In genomic region chr17:87873943-87874342, GRCm38 (mm10) we compare ENCODE assay signal across 17 mouse cellular contexts. TPM values are rescaled to one million over a fixed set of nuclear protein-coding genes. Genes with fewer than 3 reads are reported as not detected.
"Had no signal": no experiment of that assay in that cellular context is flagged by ENCODE, and none has a peak within 500 bp of the region (broad histone marks: within the 10 kb centered on the region; RNA-seq: fewer than 3 reads in every experiment).

No protein-coding gene starts in this region.

- H3K36me3 ChIP-seq: liver, embryonic 13.5 days; lung, embryonic 15.5 days; midbrain, embryonic 12.5 days had no signal

- H3K27me3 ChIP-seq: liver, embryonic 13.5 days; lung, embryonic 15.5 days; megakaryocyte, embryonic 14.5 days had no signal

- H3K27ac ChIP-seq: liver, embryonic 13.5 days; lung, embryonic 15.5 days; macrophage; midbrain, embryonic 12.5 days had no signal

- H3K9ac ChIP-seq: liver, embryonic 13.5 days; liver, postnatal 0 days; lung, embryonic 15.5 days; midbrain, embryonic 12.5 days had no signal

- H3K9me3 ChIP-seq: liver, embryonic 13.5 days; lung, embryonic 15.5 days; midbrain, embryonic 12.5 days had no signal

- H3K4me3 ChIP-seq: liver, embryonic 13.5 days; lung, embryonic 15.5 days; megakaryocyte, embryonic 14.5 days; midbrain, embryonic 12.5 days had no signal

- H3K4me1 ChIP-seq: liver, embryonic 13.5 days; lung, embryonic 15.5 days had no signal

- H3K4me2 ChIP-seq: liver, embryonic 13.5 days; lung, embryonic 15.5 days; midbrain, embryonic 12.5 days had no signal

- DNase-seq: kidney, adult 8-10 months; kidney, postnatal 25 days; layer of hippocampus, postnatal 36 days; liver, embryonic 13.5 days; lung, postnatal 14 days; thymus, adult 18-20 months; thymus, postnatal 14 days had no signal

- ATAC-seq: intestine, embryonic 16.5 days; liver, postnatal 0 days had no signal

RNA-seq across cellular contexts. Expression of gene Rpl36-ps4, which starts 46.8 kb away (rescaled TPM):
- polyA plus RNA-seq: intestine, embryonic 16.5 days; kidney, embryonic 16.5 days; limb, embryonic 14.5 days; liver, embryonic 13.5 days; liver, postnatal 0 days; lung, embryonic 15.5 days; macrophage; midbrain, embryonic 12.5 days; midbrain, postnatal 0 days; neural tube, embryonic 11.5 days had no signal
